Mouse (Mus musculus) cortical plate, adult 2 months (tissue): Measurements from ENCODE around the gene Pcdh8.

Source experiments
- CTCF ChIP-seq: fragments of 200-500 bp; IDR thresholded peaks from 2 replicates; pipeline ENCODE4 v1.5.1; 2011; ENCODE audit warnings: mild to moderate bottlenecking, control low read depth, low read length; ENCODE audit not compliant: insufficient read depth; ENCODE audit errors: extremely low read depth
- POLR2A ChIP-seq: fragments of 200-500 bp; IDR thresholded peaks from 2 replicates; pipeline ENCODE4 v1.6.1; 2011; ENCODE audit warnings: mild to moderate bottlenecking, low read length, control low read depth; ENCODE audit not compliant: insufficient read depth; ENCODE audit errors: extremely low read depth

- TF ChIP-seq POLR2A (no peak), CTCF (no peak)
Observed at GRCm38 (mm10) chr14:79787918-79788317, 16.8 kb upstream of the Pcdh8 start.
